Mouse (Mus musculus): Measurements from ENCODE around the gene Icam4. TPM values are rescaled to one million over a fixed set of nuclear protein-coding genes. Genes with fewer than 3 reads are reported as not detected.

Icam4 gene
- total RNA-seq (2023), result 0.63 and 0.79 TPM in 2 replicates

DNA sequence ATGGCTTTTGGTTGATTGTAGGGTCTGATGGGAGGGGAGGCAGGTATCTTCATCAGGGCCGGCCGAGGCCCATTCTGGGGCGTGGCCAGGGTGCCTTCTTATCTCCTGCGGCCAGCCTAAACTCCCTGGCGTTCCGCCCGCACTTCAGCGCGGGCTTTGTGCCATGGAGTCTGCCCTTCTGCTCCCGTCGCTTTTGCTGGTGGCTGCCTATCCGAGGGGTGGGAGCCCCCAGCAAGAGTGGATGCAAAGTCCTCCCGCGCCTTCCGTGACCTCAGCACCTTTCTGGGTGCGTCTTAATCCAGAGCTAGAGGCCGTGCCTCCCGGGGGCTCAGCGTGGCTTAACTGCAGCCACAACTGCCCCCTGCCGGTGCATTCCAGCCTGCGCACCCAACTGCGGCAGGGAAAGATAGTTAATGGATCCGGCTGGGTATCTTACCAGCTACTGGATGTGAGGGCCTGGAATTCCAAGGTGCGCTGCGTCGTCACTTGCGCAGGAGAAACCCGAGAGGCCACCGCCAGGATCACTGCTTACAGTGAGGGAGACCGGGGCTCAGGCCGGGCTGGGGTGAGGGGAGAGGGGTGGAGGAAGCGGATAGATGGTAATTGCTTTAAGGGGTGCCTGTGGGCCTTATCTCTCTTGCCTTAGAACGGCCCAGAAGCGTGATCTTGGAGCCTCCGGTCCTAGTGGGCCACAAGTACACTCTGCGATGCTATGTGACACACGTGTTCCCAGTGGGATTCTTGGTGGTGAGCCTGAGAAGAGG is at the start of gene Icam4:
Gene Icam4 (plus strand): TSS at position 83 of the 764 bp plus-strand sequence.

DNA sequence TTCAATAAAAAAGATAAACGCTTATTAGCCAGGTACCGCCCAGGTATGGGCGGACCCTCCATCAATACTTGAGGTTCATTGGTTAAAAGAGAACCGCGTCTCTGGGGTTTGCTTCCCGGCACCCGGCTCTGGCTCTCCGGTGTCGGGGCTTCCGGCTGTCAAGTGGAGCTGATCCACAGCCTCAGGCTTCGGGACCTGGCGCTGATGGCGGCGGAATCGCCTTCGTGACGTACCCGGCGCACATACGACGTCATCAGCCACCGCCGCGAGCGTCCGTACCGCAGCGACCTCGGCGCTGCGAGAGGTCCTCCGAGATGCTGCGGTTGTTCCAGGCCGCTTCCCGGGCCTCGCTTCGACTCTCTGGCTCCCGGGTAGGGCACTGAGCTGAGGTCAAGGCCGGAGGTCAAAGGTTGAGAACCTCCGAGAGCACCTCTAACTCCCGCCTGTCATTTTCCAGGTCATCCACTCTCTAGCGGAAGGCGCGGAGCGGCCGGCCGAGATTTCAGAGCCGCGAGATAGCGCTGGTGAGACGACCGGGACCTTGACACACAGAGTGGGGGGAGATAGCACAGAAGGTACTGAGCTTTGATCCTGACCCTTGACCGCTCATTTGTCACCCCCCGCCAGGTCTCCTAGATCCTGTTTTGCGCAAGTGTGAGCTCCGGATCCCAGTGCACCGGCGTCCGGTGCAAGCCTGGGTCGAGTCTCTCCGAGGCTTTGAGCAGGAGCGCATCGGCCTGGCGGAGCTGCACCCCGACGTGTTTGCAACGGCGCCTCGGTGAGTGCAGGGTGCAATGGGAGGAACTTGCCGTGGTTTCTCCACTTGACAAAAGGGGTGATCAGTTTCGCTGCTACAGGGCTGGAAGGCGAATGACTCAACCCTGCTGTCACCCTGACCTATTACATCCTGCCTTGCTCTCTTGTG is 26.3 kb upstream of the Icam4 start, which contains the start of gene Mrpl4:
Gene Mrpl4 (plus strand): TSS at position 112 of the 925 bp plus-strand sequence.

DNA sequence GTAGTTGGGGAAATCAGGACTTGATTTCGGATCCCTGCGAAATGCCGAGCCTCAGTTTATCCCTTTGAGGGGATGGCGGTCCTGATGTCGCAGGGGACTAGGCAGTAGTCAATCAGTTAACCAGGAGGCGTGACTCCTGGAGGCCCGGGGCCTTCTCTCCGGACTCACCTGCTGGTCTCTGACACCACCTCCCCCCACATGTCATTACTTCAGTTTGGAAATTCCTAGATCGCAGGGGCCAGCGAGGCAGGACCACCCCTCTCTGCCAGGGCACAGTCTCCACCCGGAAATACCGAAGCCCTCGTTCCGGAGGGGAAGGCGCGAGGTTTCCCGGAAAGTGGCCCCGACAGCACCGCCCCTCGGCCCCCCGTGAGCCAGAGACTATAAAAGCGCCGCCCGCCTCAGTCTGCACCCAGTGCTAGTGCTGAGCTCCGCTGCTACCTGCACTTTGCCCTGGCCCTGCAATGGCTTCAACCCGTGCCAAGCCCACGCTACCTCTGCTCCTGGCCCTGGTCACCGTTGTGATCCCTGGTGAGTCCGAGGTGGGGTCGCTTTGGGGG is 13.5 kb upstream of the Icam4 start, which contains the start of gene Icam1:
Gene Icam1 (plus strand): TSS at position 415 of the 560 bp plus-strand sequence.

DNA sequence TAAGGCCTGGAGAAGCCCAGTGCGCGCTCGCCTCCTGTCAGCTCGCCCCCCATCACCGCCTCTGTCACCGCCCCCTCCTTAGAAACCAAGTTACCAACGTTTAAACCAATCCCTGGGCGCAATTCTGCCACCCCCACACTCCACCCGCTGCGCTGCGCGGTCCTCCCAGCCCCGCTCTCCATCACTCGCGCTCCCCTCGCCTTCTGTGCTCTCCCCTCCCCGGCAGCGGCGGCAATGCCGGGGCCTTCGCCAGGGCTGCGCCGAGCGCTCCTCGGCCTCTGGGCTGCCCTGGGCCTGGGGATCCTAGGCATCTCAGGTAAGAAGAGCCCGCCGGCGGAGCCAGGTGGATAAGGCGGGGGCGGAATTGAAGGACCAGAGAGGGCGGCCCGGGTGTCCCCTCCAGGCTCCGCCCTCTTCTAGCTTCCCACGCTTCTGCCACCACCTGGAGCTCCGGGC is 2.8 kb downstream of the Icam4 start, which contains the start of gene Icam5:
Gene Icam5 (plus strand): TSS at position 178 of the 456 bp plus-strand sequence.

DNA sequence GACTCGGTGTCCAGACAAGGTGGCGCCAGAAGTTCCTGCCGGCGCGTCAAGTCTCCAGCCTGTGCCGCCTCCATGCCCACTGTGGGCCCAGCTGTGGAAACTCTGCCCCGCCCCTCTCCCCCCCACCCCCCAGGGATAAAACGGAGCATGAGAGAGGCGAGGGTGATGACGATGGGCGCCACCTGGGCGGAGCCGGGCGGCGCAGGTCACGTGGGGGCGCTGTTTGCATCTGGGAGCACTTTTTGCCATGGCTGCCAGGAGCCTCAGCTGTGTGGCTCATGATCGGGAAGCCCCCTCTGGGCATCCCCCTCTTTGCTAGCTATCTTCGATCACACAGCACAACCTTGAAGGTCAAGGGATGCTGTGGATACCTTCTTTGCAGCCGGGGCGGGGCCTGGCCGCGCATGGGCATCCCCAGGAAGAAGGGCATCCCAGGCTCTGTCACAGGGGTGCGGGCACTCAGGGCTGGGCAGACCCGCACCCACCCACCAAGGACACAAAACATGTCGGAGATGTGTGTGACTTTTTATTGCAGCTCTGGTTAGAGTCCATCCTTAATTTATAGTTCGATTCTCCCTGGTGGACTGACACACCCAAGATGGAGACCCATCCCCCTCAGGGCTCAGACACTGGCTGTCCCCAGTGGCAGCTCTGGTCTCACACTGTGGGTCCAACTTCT is 38.0 kb downstream of the Icam4 start, which contains the start of gene Zglp1:
Gene Zglp1 (minus strand): TSS at position 88 of the 679 bp plus-strand sequence.

DNA sequence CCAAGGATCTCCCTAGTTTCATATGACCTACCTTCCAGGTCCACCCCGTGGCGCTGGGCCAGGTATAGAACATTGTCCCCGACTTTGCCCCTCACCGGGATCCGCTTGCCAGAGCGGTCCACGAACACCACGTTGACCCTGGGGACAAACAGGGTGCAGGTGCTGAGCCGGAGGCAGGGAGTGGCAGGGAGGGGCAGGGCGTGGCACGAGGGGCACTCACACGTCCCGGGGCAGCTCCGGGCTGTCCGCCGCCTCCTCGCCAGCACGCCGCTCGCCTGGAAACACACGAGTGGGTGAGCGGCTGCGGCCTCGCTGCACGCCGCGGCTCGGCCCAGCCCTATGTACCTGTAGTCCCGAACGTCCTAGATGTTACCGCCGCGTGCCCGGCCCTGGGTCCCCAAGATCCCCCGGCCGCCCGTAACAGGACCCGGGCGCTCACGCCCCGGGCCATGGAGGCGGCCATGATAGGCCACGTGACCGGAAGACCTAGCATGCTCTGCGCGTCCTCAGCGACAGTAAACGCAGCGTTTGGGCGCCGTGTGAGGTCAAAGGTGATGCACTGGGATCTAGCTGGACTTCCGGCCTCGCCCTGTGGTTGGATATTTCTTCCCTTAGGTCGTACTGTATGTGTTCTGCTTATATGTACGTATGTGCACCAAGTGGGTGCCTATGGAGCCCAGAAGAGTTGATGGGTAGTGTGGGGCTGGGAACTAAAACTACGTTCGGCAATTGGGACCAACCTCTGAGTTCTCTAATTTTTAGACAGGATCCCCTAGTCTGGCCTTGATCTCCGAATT is 44.1 kb downstream of the Icam4 start, which contains the start of the genes Gm49373 and Fdx1l:
Gene Gm49373 (minus strand): TSS at position 53 of the 797 bp plus-strand sequence.
Gene Fdx1l (minus strand): TSS at position 571 of the 797 bp plus-strand sequence.

Other genes with a start within 250 kb of the Icam4 start
- 0.84 and 1.1 TPM in 2 replicates for gene Col5a3, start 214.3 kb upstream of the Icam4 start, total RNA-seq (2023)
- not detected in 2 replicates for gene Rdh8, start 210.9 kb upstream of the Icam4 start, total RNA-seq (2023)
- 2.2 and 3.8 TPM in 2 replicates for gene A230050P20Rik, start 160.7 kb upstream of the Icam4 start, total RNA-seq (2023)
- 0.38 and 0.50 TPM in 2 replicates for gene Angptl6, start 149.6 kb upstream of the Icam4 start, total RNA-seq (2023)
- 23.1 and 26.1 TPM in 2 replicates for gene Ppan, start 141.2 kb upstream of the Icam4 start, total RNA-seq (2023)
- 60.5 and 63.2 TPM in 2 replicates for gene Eif3g, start 130.8 kb upstream of the Icam4 start, total RNA-seq (2023)
- gene Dnmt1, start 69.5 kb upstream of the Icam4 start, total RNA-seq (2023), result 84.1 and 97.4 TPM in 2 replicates
- gene S1pr2, start 52.6 kb upstream of the Icam4 start, total RNA-seq (2023), result 9.2 and 12.2 TPM in 2 replicates
- gene Mrpl4, start 26.6 kb upstream of the Icam4 start, total RNA-seq (2023), result 39.8 and 40.6 TPM in 2 replicates
- gene Icam1, start 13.4 kb upstream of the Icam4 start, total RNA-seq (2023), result 33.7 and 49.8 TPM in 2 replicates
- gene Icam5, start 2.7 kb downstream of the Icam4 start, total RNA-seq (2023), result not detected in 2 replicates
- gene Zglp1, start 37.7 kb downstream of the Icam4 start, total RNA-seq (2023), result 1.2 TPM in 1 of 2 replicates, not detected in the other
- 0.51 and 0.82 TPM in 2 replicates for gene Gm49373, start 43.7 kb downstream of the Icam4 start, total RNA-seq (2023)
- 5.1 and 13.1 TPM in 2 replicates for gene Fdx1l, start 44.2 kb downstream of the Icam4 start, total RNA-seq (2023)
- 2.6 and 6.7 TPM in 2 replicates for gene Gm38431, start 62.6 kb downstream of the Icam4 start, total RNA-seq (2023)
- 46.4 and 48.2 TPM in 2 replicates for gene Raver1, start 62.6 kb downstream of the Icam4 start, total RNA-seq (2023)
- gene Tyk2, start 101.9 kb downstream of the Icam4 start, total RNA-seq (2023), result 36.5 and 51.5 TPM in 2 replicates
- gene Cdc37, start 120.6 kb downstream of the Icam4 start, total RNA-seq (2023), result 67.0 and 69.7 TPM in 2 replicates
- 4.1 and 5.6 TPM in 2 replicates for gene Pde4a, start 136.3 kb downstream of the Icam4 start, total RNA-seq (2023)
- gene Keap1, start 210.0 kb downstream of the Icam4 start, total RNA-seq (2023), result 22.5 and 23.8 TPM in 2 replicates
- gene S1pr5, start 219.1 kb downstream of the Icam4 start, total RNA-seq (2023), result 0.98 and 1.0 TPM in 2 replicates
- 42.8 and 57.4 TPM in 2 replicates for gene Atg4d, start 235.9 kb downstream of the Icam4 start, total RNA-seq (2023)

All from neutrophil, adult 65 days (primary cell).